Mouse (Mus musculus): ENCODE results near the gene Gas2l2.

The Gas2l2 gene

DNA sequence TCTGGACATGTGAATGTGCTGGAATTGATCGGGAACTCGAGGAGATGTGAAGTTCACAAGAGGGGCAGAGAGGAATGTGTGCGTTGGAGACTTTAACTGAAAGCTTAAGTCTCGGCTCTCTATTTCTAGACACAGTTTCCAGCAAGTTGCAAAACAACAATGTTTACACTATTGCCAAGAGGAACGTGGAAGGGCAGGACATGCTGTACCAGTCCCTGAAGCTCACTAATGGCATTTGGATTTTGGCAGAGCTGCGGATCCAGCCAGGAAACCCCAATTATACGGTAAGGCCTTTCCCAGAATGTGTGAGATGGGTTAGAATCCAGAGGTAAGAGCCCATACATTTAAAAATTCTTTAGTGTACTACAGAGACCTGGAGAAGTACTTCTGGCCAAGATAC lies 31.6 kb downstream of the Gas2l2 start:
- DNase-seq (ENCODE audit: low spot score in 2 of 2): no peak

DNA sequence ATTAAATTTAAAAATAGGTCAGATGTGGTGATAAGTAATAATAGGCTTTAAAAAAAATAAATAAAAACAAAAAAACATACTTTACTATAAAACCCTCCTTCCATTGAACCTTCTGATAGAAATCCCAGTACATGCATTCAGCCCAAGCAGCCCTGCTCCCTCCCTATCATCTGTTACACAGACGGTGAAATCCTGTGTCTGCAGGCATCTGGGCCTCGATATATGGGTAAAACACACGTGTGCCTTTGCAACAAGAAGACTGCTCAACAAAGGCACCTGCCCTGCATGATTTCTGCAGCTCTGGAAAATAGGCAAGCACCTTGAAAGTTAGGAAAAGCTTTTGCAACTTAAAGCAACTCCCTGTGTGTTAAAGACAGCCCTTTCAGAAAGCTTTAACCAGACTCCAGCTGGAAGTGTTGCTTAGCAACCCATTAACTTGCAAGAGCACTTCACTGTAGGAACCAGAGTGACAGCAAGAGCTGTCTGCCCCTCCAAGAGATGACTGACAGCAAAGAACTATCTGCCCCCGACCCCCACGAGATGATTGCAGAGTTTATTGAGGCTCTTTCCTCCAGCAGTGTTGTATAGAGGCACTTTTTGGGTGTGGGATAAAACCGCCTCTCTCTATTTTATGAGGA lies 34.3 kb downstream of the Gas2l2 start:
- DNase-seq (ENCODE audit: low spot score in 2 of 2): no peak

DNA sequence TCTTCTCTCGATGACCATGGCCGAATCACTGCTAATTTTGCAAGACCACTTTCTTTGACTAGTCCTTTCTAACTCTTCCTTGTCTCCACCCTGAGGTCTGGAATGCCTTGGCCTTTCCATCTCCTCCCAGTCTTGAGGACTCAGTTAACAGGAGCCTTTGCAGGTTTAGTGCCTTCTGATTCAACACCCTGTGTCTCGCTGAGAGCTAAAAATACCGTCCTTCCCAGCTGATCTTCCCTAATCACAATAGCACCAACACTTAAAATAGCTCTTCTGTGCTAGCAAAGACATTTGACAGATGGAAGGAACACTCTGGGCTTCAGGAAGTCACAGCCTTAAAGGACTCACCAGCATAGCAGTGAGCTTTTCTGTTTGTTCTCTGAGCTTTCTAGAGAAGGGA lies 36.2 kb downstream of the Gas2l2 start:
- DNase-seq (ENCODE audit: low spot score in 2 of 2): no peak

DNA sequence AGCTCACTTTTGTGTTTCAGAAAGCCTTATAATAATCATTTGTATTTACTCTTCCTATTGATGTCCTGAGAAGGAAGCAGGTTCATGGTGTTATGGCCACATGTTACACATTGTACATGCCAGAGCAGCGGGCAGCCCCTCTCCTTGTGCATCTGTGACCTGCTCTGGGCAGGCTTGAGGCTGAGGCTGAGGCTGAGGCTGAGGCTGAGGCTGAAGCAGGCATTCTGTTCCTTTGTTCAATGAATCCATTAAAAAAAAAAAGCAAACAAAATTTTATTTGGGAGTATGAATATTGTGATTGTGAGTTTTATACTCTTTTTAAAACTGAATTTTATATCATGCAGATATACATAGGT lies 45.7 kb downstream of the Gas2l2 start:
- no peak for DNase-seq (ENCODE audit: low spot score in 2 of 2)

DNA sequence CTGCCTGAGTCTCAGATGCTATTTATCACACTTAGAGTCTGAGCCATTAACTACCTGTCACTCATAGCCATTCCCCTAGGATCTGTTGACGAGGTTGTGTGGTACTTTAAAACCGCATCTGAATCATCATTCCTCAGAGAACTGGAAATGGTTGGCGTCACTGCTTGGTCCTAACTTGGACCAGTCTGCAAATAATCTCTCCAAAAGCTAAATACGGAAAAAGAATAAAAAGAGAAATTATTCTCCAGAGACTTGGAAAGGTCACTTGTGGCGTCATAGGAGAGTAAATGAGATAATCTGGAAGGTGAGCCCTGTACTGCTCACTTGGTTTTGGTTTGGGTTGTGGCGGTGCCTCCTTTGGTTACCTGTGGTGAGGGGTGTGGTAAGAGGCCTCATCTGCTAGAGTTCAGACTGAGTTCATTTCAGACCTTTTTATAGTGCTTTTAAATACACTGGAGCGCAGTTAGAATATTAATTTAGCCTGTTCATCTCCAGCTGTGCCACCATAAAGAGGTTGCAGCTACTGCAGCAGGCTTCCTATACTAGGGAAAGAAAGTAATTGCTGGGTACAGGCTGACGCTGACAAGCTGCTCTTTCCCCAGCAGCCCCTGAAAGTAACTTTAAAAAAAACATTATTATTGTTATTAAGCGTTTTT lies 46.3 kb downstream of the Gas2l2 start:
- DNase-seq (ENCODE audit: low spot score in 2 of 2): no peak

DNA sequence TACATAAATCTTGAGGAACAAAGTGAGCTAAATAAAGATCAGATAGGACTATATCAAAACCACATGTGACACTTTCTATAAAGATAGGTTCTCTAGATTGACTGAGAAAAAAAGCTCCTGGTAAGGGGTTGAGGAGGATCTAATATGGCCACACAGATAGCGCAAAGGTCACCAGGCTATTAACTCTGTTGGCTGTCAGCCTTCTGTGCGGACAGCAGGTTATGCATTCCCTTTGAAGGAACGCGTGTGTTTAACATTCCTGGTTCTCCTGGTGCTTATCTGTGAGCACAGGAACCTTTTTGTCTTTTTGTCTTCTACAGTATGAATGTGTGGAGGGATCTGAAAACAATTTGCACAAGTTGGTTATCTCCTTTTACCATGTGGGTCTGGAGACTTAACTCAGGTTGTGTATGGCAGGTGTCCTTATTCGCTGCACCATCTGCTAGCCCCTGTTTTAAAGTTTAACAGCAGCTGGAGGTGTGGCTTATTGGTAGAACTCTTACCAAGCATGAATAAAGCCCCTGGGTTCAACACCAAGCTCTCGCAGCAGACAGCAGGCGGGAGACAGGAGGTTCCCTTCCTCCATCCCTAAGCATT lies 49.4 kb downstream of the Gas2l2 start:
- no peak for DNase-seq (ENCODE audit: low spot score in 2 of 2)

Data from right cerebral cortex, postnatal 36 days (tissue).